Mouse (Mus musculus): ENCODE measurements at regions not wholly inside any gene's neighbourhood (a gene's known extent, or its start where the extent isn't known, plus 50 kb on each side); places are given as distances from the start of the nearest gene placed in this dataset.

DNA sequence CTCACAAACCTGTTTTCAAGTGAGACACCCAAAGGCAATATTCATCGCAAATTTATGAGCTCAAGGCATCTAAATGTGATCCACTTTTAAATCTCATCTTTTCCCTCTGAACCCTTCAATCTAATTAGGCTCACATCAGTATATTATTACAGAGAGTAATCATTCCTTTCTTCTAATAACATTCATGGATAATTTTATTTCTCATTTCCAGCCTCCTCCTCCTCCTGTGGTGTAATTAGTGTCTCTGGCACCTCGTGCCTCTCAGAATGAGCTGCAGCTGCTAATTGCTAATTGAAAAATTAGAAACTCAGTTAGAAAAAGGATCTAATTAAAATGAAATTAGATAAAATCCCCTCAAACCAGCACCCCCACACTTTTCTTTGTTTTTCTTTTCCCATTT is 420.5 kb upstream of the Camk1g start:
- TF ChIP-seq CTCF (IDR thresholded peaks at IDR 0.05; ENCODE audit: extremely low read depth, insufficient read depth, low read length) (no peak), POLR2A (IDR thresholded peaks at IDR 0.05; ENCODE audit: extremely low read depth, insufficient read depth, low read length) (no peak)

Measured in cortical plate, adult 2 months (tissue).